Mouse (Mus musculus) left cerebral cortex, postnatal 14 days (tissue): ENCODE data around the gene Gm17542. TPM values are rescaled to one million over a fixed set of nuclear protein-coding genes. Genes with fewer than 3 reads are reported as not detected.

Experiments used
- total RNA-seq, 2 experiments: library from RNA; stranded (reverse); gene quantifications; 2 replicates each; pipeline ENCODE4 v1.2.3; 2021

The Gm17542 gene
- total RNA-seq, 2 experiments from 2014 or later, result not detected

Other genes starting within 250 kb of the Gm17542 start
- 1 to 10 TPM; 4.9 to 6.3 TPM for gene Ccdc138, start 220.3 kb downstream of the Gm17542 start, total RNA-seq
- under 1 TPM; 0.44 to 0.48 TPM for gene Edar, start 42.6 kb downstream of the Gm17542 start, total RNA-seq
- 10 to 100 TPM; 73.2 to 87.0 TPM for gene Sh3rf3, start 95.1 kb upstream of the Gm17542 start, total RNA-seq